Mouse (Mus musculus) c-Kit-positive CD71-positive TER-119-positive erythroid progenitor cells, embryonic 14.5 days (primary cell): ENCODE results near the gene Peli1.
A peak's percentile ranks its signal among the peaks of the same experiment; 100 is the strongest.

Source experiments
- DNase-seq: peaks from one replicate; pipeline ENCODE4 v3.0.0-alpha.2; 2013; ENCODE audit warnings: low spot score

Gene Peli1

GRCm38 (mm10) chr11:21092621-21093020, 1.5 kb downstream of the Peli1 start:
- DNase-seq, result no peak

- DNase-seq, result no peak
Observed at GRCm38 (mm10) chr11:21093081-21093815, 2.2 kb downstream of the Peli1 start.

GRCm38 (mm10) chr11:21096590-21096989, 5.5 kb downstream of the Peli1 start:
- peak; percentile 21 for DNase-seq

DNA sequence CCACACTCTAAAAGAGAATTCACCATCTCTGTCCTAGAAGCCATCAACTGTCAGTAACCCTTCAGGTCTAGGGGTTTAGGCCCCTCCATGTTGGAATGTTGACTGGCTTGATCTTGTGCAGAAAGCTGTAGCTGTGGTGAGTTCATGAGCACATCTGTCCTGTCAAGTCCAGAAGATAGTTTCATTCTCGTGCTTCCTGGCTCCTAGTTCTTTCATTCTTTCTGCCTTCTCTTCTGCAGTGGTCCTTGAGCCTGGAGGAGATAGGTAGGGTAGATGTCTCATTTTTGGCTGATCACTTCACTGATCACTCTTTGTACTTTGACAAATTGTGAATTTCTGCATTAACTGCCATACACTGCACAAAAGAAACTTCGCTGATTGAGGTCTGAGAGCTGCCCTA, 7.4 kb downstream of the Peli1 start:
- no peak for DNase-seq

DNA sequence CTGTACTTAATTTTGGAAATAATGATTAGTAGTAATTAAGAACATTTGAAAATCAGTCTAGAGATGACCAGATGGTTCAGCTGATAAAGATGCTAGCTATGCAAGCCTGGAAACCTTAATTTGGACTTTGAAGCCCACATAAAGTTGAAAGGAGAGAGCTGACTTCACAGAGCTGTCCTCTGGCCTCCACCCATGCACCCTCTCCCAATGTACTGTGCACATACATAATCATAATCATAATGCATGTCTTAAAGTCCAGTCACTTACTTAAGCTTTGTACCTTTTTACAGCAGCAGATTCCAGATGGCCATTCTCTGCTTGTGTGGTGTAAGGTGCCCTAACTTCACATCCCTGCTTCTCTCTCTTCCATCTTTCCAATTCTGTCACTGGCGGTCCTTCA, 9.6 kb downstream of the Peli1 start:
- DNase-seq, result no peak

DNA sequence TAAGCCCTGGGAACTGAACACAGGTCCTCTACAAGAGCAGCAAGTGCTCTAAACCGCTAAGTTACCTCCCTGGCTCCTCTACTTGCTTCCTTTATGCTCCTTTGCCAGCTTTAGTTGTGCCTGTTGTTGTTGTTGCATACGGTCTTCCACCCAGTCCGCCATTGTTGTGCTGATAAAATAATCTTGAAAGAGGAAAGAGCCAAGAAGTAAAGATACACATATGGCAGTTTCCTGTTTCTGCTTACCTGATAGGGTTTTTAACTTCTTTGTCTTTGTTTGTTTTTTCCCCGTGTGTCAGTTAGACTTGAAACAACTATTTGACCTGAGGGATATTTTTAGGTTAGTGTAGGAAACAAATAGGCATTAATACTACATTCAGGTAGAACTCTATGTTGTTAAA, 10.2 kb downstream of the Peli1 start:
- DNase-seq, result no peak

- DNase-seq, result no peak
Observed at GRCm38 (mm10) chr11:21102273-21103005, 11.3 kb downstream of the Peli1 start.

- DNase-seq, result no peak
Observed at GRCm38 (mm10) chr11:21103186-21103585, 12.1 kb downstream of the Peli1 start.

- DNase-seq, result peak; percentile 37
Observed at GRCm38 (mm10) chr11:21105393-21105792, 14.3 kb downstream of the Peli1 start.

DNA sequence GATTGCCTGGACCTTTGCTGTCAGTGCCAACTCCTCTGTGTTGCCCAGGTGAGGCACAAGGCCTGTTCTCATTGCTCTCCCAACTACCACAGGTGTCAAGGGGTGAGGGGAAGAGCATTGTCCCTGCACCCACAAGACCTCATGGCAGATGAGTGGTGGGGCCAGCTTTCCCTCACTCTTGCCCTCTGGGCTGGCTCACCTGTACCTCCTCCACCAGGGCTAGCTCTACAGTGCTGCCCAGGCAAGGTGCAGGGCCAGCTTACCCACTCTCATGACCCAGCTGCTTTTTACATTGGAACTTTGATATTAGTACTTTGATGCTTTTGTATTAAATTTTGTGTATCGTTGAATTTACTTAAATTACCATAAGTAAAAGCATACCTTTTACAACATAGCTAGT, 16.0 kb downstream of the Peli1 start:
- DNase-seq, result no peak

- DNase-seq, result no peak
Observed at GRCm38 (mm10) chr11:21109279-21109678, 18.2 kb downstream of the Peli1 start.

- DNase-seq, result no peak
Observed at GRCm38 (mm10) chr11:21114516-21114915, 23.4 kb downstream of the Peli1 start.

DNA sequence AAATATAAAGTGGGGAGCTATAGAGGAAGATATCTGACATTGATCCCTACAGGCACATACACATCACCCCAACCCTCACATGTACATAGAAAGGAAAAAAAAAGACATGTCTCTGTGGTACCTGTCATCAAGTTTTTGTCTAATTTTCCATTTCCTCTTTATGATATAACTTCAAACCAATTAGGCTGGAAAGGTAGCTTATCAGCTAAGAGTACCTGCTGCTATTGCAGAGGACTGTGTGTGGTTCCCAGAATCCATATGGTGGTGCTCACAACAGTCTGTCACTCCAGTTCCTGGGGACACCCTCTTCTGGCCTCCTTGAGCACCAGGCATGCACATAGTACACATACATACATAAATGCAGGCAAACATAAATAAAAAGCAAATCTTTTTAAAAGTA, 24.7 kb downstream of the Peli1 start:
- no peak for DNase-seq

- DNase-seq, result no peak
Observed at GRCm38 (mm10) chr11:21116623-21117295, 25.7 kb downstream of the Peli1 start.

DNA sequence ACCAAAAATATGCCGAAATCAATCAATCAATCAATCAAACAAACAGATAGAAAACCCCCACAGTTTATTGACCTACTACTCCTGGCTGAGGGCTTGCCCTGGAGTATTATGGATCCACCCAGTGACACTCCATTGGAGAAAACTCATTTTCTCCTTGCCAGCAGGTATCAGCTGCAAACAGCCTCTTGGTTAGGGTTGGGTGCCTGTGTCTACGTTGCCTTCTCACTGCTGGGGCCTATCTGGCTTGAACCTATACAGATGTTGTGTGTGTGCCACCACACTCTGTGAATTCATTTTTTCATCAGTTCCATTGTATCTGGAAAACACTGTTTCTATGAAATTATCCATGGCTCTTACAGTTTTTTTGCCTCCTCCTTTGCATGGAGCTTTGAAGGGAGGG, 30.6 kb downstream of the Peli1 start:
- DNase-seq, result no peak

DNA sequence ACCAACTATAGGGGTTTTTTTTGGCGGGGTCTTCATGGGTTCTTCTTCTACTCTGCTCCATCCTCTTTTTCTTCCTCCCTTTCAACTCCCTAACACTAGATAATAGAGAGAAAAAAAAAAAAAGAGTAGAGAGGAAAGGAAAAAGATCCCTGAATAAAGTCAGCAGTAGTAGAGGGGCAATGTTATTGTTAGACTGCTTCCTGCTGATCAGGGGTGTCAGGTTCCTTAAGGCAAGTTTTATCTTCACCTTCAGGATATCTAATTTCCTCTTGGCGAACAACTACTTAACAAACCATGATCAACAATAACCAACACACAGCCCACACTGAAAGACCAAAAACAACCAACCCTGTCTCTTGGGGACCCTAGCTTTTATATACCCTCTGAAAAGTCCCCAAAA, 31.3 kb downstream of the Peli1 start:
- no peak for DNase-seq

DNA sequence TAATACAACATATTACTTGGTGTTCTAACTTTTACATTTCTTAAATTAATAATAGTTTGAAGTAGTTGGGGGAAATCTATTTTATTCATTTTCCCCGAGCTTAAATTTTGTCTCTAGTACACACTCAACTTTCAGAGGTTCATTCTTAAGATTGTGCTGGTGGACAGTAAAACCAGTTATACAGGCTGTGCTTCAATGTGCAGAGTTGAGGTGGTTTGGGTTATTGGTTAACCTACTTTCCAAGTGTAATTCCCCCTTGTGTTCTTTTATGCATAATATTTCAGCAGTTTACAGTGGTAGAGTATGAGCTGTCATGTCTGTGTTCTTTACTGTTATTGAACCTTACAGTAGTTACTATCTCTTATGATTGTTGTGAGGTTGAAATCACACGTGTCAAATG, 40.6 kb downstream of the Peli1 start:
- DNase-seq, result no peak

DNA sequence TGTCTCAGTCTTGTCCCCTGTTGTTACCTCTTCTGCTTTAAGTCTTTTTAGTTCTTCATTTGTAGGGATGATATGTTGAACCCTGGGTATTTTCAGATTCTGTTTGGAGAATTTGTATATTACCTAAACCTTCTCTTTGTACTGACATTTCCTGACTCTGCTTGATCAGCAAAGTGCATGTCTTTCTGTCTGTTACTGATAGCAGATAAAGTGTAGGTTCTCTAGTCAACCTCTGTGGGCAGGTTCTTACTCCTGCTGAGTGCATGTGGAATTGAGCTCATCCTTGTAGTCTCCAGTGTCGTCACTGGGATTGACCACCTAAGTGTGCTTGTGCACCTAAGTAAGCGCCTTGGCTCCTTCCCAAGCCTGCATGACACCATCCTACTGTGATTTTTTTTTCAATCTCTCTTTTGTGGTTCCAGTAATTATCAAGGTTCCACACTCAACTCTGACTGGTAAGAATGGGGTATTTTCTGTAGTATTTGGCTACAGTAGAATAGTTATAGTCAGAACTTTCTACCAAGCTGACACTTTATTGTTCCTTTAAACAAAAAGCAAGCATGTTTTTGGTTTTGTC, 43.9 kb downstream of the Peli1 start:
- DNase-seq, result peak; percentile 29

DNA sequence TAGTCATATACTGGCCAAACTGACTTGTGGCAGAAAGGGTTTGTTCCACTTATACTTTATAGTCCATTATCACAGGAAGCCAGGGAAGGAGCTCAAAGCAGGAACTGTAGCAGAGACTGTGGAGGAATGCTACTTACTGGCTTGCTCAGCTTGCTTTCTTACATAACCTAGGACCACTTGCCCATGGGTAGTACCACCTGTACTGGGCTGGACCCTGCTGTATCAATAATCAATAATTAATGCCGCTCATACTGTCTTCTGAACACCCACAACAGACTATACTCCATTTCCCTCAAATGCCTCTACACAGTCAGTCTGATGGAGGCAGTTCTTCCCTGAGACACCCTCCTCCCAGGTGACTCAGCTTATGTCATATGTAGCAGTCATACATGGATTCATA, 48.4 kb downstream of the Peli1 start:
- no peak for DNase-seq

DNA sequence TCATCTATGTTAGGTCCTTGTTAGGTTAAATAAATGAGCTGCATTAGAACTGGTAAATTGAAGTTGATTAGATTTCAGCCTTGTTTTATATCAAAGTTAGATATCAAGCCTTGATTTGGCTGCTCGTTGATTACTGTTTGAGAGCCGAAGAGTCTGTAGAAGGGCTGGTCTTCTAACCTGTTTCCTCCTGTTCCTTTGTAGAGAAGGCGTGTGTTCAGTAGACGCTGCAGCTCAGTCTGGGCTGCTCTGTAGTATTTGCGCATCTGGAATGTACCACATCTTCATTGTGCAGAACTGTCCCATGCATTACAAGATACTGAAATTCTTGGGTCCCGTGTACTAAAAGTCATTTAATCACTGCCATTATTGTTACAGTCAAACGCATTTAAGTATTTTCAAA, 50.2 kb downstream of the Peli1 start:
- no peak for DNase-seq

DNA sequence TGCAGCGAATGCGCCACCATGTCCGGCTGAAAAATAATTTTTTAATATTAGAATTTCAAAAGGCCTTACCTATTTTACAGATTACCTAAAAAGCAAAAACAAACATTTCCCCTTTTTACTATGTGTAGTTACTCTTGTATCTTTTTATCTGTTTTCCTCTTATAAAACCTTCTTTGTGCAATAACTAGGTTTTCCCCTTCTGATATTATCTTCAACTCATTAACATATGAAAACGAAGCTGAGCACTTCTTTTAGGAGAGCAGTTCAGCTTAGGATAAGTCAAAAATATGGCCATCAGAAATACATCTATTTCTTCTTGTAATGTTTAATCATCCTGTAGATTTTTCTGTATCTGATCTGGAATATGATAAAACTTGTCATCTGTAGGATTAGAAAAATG, 50.7 kb downstream of the Peli1 start:
- no peak for DNase-seq

DNA sequence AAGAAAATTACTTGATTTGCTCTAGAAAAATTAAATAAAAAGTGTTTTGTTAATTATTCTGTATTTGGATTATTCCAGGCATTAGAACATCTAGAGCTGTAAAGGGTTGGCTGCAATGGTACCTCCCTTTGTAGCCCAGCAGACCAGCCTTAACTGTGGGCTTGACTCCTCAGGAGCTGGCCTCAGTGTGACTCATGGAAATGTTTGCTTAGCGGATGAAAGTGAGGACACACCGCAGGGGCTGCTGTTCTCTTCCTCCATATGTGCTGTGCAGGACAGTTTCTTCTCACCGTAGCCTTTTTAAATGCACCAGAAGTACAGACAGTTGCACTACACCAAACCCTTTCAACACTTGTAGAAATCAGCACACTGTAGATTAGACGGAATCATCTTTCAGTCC, 58.4 kb downstream of the Peli1 start:
- no peak for DNase-seq

DNA sequence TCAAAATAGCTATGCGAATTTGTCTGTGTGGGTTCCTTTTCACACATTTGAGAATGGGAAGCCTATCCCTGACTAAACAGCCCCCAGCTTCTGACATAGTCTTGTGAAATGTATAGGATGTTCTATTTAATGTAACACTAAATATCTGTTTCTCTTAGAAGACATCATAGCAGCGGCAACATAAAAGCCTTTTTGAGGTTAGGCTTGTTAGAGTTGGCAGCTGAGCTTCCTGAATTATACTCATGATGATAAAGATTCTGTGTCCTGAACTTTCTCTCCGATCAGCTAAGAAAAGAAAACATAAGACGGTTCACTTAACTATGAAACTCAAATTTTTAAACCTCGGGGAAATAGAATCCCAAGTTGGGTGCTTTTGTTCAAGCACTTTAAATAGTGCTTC, 59.2 kb downstream of the Peli1 start:
- DNase-seq, result no peak
